Mouse (Mus musculus) CD4-positive, CD25-positive, alpha-beta regulatory T cell (primary cell): Measurements from ENCODE around the gene Hamp2. TPM values are rescaled to one million over a fixed set of nuclear protein-coding genes. Genes with fewer than 3 reads are reported as not detected.

ENCODE experiments used
- polyA plus RNA-seq: library from polyadenylated mRNA; unstranded; fragments of 100-300 nt; shearing (Covaris generic); gene quantifications from one replicate; pipeline ENCODE4 v1.2.1, GENCODE M21; 2017

Gene Hamp2
- not detected for polyA plus RNA-seq

DNA sequence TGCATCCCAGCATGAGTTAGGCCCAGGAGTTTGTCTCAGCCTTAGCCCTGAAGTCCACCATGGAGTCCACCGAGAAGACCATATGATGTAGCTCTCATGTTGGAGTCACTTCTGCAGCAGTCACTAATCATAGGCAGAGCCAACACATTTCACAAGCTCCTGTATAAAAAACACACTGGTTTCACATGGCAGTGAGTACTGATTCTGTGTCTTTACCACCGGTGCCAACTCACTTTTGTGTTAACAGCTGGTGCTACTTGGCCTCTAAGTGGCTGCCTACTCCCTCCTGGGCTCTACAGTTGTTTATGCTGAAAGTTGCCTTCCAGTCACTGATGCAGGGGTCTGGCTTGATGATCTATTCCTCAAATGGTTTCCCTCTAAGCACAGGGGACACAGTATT lies at the start of gene Hamp2:
Hamp2 (minus strand) TSS at position 101 of the 400 bp plus-strand sequence.

GRCm38 (mm10) chr7:30973501-30974289 lies 49.2 kb upstream of the Hamp2 start, which contains the start of gene Fam187b:
Fam187b (plus strand) TSS chr7:30973790.

GRCm38 (mm10) chr7:30973251-30973500 lies 48.7 kb upstream of the Hamp2 start, which contains the start of gene Lsr:
Lsr (minus strand) TSS chr7:30973464.

DNA sequence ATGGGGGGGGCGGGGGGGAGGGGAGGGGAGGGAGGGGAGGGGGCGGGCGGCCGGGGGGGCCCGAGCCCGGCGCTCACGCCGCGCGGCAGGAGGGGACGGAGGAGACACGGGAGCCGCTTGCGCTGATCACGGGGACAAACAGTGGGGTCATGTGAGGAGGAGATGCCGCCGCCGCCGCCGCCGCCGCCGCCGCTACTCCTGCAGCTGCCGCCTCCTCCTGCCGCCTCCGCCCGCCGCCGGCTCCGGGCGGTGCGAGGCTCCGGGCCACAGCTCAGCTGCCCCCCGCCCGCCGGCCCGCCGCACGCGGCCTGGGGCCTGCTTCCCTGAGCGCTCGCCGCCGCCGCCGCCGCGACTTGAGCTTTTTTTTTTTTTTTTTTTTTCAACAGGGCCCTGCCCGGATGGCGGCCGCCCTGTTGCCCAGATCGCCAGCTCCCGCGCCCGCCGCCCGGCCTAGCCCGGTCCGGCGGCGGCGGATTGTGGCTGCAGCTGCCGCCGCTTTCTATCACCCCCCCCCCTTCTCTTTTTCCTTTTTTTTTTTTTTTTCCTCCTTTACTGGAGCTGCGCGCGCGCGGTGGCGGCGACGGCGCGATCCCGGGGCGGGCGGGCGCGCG lies 32.4 kb upstream of the Hamp2 start, which contains the start of gene Usf2:
Usf2 (minus strand) TSS at position 48 of the 611 bp plus-strand sequence.

DNA sequence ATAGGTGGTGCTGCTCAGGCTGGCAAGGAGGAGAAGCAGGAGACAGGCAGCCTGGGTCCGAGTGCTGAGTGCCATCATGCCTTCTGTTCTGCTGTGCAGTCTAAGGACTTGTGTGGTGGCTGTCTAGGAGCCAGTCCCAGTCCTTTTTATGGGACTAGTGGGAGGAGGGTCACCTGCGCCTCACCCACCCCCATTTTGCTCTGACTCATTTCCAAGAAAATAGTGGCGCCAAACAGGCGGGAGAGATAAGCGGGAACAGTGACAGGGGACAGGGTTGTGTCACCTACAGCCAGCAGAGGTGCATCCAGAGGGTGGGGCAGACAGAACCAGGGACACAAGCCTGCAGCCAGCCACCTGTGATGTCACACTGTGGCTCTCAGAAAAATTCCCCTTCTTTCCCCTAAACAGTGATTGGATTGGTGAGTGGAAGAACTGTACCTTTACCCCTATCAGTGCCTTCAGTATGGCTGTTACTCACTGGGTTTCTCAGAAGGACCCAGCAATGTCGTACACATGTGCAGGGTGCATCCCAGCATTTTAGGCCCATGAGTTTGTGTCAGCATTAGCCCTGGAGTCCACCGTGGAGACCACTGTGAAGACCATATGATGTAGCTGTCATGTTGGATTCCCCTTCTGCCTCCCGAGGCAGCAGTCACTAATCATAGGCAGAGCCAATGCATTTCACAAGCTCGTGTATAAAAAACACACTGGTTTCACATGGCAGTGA lies 19.6 kb upstream of the Hamp2 start, which contains the start of gene Hamp:
Hamp (minus strand) TSS at position 124 of the 727 bp plus-strand sequence.

DNA sequence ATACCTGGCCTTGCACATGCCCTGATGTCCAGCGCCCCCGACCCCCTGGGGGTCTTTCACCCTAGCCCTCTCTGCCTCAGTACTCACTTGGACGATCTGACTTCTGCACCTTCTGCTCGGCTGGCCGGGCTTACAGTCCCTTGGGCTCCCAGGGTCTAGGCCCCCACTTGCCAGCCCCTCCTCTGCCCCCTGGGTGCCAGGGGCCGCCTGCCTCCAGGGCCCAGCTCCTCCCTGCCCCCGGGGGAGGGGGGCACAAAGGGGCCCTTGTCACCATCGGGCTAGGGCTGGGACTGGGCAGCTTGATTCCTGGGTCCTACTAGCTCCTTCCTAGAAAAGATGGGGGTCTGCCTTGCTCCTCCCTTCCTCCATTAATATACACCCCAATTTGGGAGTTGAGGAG lies 9.7 kb downstream of the Hamp2 start, which contains the start of gene Mag:
Mag (minus strand) TSS at position 142 of the 400 bp plus-strand sequence.

DNA sequence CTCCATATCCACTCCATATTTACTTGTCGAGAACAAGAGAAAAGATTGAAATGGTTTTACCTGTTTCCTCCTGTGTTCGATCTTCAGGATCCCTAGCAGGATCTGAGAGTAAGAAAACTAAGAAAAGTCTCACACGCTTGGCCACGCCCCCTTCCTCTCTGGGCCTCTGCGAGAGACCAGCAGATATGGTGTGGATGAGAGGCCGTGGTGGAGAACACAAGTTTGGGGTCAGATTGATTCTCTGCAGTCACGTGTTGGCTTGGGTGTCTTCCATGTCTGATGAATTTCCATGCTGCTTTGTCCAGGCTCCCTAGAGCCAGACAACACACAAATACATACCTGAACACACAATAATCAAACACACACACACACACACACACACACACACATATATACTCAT lies 44.3 kb downstream of the Hamp2 start, which contains the start of gene Cd22:
Cd22 (minus strand) TSS at position 167 of the 400 bp plus-strand sequence.

Other genes starting within 250 kb of the Hamp2 start
- gene 2200002J24Rik, start 225.8 kb downstream of the Hamp2 start, polyA plus RNA-seq = not detected
- not detected for gene Atp4a, start 212.5 kb downstream of the Hamp2 start, polyA plus RNA-seq
- 116 TPM for gene Tmem147, start 195.1 kb downstream of the Hamp2 start, polyA plus RNA-seq
- gene Gapdhs, start 181.0 kb downstream of the Hamp2 start, polyA plus RNA-seq = 0.36 TPM
- gene Sbsn, start 173.2 kb downstream of the Hamp2 start, polyA plus RNA-seq = 1.1 TPM
- gene Dmkn, start 160.9 kb downstream of the Hamp2 start, polyA plus RNA-seq = not detected
- not detected for gene Krtdap, start 136.8 kb downstream of the Hamp2 start, polyA plus RNA-seq
- gene Ffar2, start 100.9 kb downstream of the Hamp2 start, polyA plus RNA-seq = 0.26 TPM
- gene Ffar3, start 68.5 kb downstream of the Hamp2 start, polyA plus RNA-seq = not detected
- 0.07 TPM for gene Ffar1, start 63.1 kb downstream of the Hamp2 start, polyA plus RNA-seq
- gene Cd22, start 44.3 kb downstream of the Hamp2 start, polyA plus RNA-seq = 4.2 TPM
- gene Mag, start 9.8 kb downstream of the Hamp2 start, polyA plus RNA-seq = 0.12 TPM
- not detected for gene Hamp, start 19.4 kb upstream of the Hamp2 start, polyA plus RNA-seq
- gene Usf2, start 32.1 kb upstream of the Hamp2 start, polyA plus RNA-seq = 11.1 TPM
- 4.6 TPM for gene Lsr, start 48.8 kb upstream of the Hamp2 start, polyA plus RNA-seq
- gene Fam187b, start 49.1 kb upstream of the Hamp2 start, polyA plus RNA-seq = 0.59 TPM
- gene Fxyd5, start 117.8 kb upstream of the Hamp2 start, polyA plus RNA-seq = 1,672 TPM
- 0.49 TPM for gene Fxyd7, start 126.8 kb upstream of the Hamp2 start, polyA plus RNA-seq
- gene Fxyd1, start 132.5 kb upstream of the Hamp2 start, polyA plus RNA-seq = not detected
- not detected for gene Lgi4, start 134.7 kb upstream of the Hamp2 start, polyA plus RNA-seq
- not detected for gene Fxyd3, start 152.0 kb upstream of the Hamp2 start, polyA plus RNA-seq
- gene Hpn, start 190.6 kb upstream of the Hamp2 start, polyA plus RNA-seq = 5.9 TPM
- gene Scn1b, start 202.3 kb upstream of the Hamp2 start, polyA plus RNA-seq = 0.68 TPM
- 360 TPM for gene Gramd1a, start 231.2 kb upstream of the Hamp2 start, polyA plus RNA-seq